23 mouse cellular contexts compared by ENCODE assay signal in genomic region chr3:69816547-69816946, GRCm38 (mm10). TPM values are rescaled to one million over a fixed set of nuclear protein-coding genes. Genes with fewer than 3 reads are reported as not detected.
"Had no signal": no experiment of that assay in that cellular context is flagged by ENCODE, and none has a peak within 500 bp of the region (broad histone marks: within the 10 kb centered on the region; RNA-seq: fewer than 3 reads in every experiment).

No protein-coding gene starts in this region.

- H3K27me3 ChIP-seq: limb, embryonic 12.5 days; limb, embryonic 15.5 days; midbrain, embryonic 12.5 days; midbrain, embryonic 15.5 days; neural tube, embryonic 12.5 days; neural tube, embryonic 15.5 days had no signal

- H3K9me3 ChIP-seq: limb, embryonic 12.5 days; limb, embryonic 15.5 days; midbrain, embryonic 12.5 days; midbrain, embryonic 15.5 days; neural tube, embryonic 12.5 days; neural tube, embryonic 15.5 days had no signal

- H3K4me3 ChIP-seq: left cerebral cortex, adult 2 months; limb, embryonic 12.5 days; limb, embryonic 15.5 days; midbrain, embryonic 12.5 days; midbrain, embryonic 15.5 days; neural tube, embryonic 12.5 days; neural tube, embryonic 15.5 days had no signal

- DNase-seq: kidney, postnatal 10 days; kidney, postnatal 36 days; layer of hippocampus, postnatal 36 days; left cerebral cortex, postnatal 4 days; liver, postnatal 0 days; lung, embryonic 14.5 days; right cerebral cortex, adult 18-20 months; right cerebral cortex, postnatal 14 days; right cerebral cortex, postnatal 4 days; thymus, adult 2 months; thymus, postnatal 25 days had no signal

- ATAC-seq: liver, postnatal 0 days; lung, postnatal 0 days; midbrain, embryonic 15.5 days had no signal

- H3K4me2 ChIP-seq: limb, embryonic 12.5 days; limb, embryonic 15.5 days; liver, embryonic 11.5 days; lung, embryonic 14.5 days; midbrain, embryonic 12.5 days; midbrain, embryonic 15.5 days; neural tube, embryonic 12.5 days; neural tube, embryonic 15.5 days had no signal

- H3K9ac ChIP-seq: limb, embryonic 12.5 days; limb, embryonic 15.5 days; liver, embryonic 14.5 days; liver, postnatal 0 days; lung, embryonic 14.5 days; midbrain, embryonic 12.5 days; midbrain, embryonic 15.5 days; neural tube, embryonic 12.5 days; neural tube, embryonic 15.5 days had no signal

- H3K4me1 ChIP-seq: limb, embryonic 15.5 days; midbrain, embryonic 12.5 days; midbrain, embryonic 15.5 days; neural tube, embryonic 12.5 days; neural tube, embryonic 15.5 days had no signal

- H3K27ac ChIP-seq: left cerebral cortex, adult 2 months; limb, embryonic 12.5 days; limb, embryonic 15.5 days; liver, embryonic 14.5 days; macrophage; midbrain, embryonic 12.5 days; midbrain, embryonic 15.5 days; neural tube, embryonic 12.5 days; neural tube, embryonic 15.5 days; stomach, postnatal 0 days had no signal

- H3K36me3 ChIP-seq: limb, embryonic 12.5 days; limb, embryonic 15.5 days; midbrain, embryonic 12.5 days; midbrain, embryonic 15.5 days; neural tube, embryonic 12.5 days; neural tube, embryonic 15.5 days had no signal

RNA-seq across cellular contexts. Expression of gene Sptssb, which starts 43.2 kb away (rescaled TPM):
- polyA plus RNA-seq: limb, embryonic 12.5 days; macrophage had no signal
